Mouse (Mus musculus): ENCODE measurements around the gene Tmem201.

- TF ChIP-seq CTCF (conservative IDR thresholded peaks at IDR 0.05; ENCODE audit: insufficient read depth, insufficient read length, low read depth, low read length) = no peak
- no peak for TF ChIP-seq POLR2A (IDR thresholded peaks at IDR 0.05; ENCODE audit: low read depth, low read length)
These were observed 3.6 kb downstream of the Tmem201 start for GRCm38 (mm10) chr4:149734246-149734645.

Measured in kidney, adult 2 months (tissue).